17 mouse cellular contexts compared by ENCODE assay signal in genomic region chr9:43787591-43787990, GRCm38 (mm10). TPM values are rescaled to one million over a fixed set of nuclear protein-coding genes. Genes with fewer than 3 reads are reported as not detected.
DNase-seq lines count a peak whose midpoint lies in the region; ATAC-seq lines count a peak whose summit lies in the region.
"Had no signal": no experiment of that assay in that cellular context is flagged by ENCODE, and none has a peak within 500 bp of the region (broad histone marks: within the 10 kb centered on the region; RNA-seq: fewer than 3 reads in every experiment).

No protein-coding gene starts in this region.

- no peak overlapping the region for H3K4me2 ChIP-seq in forebrain, embryonic 12.5 days
- H3K4me2 ChIP-seq in forebrain, embryonic 14.5 days (ENCODE audit: low read length), result no peak overlapping the region
- no peak overlapping the region for H3K4me2 ChIP-seq in liver, embryonic 11.5 days
- H3K4me2 ChIP-seq: heart, embryonic 13.5 days; hindbrain, embryonic 12.5 days; limb, embryonic 12.5 days had no signal

- no peaks in the 10 kb centered on the region for H3K27me3 ChIP-seq in forebrain, embryonic 12.5 days
- H3K27me3 ChIP-seq in forebrain, embryonic 14.5 days (replicated peaks; ENCODE audit: control insufficient read depth, insufficient read depth, low read length), result no peaks in the 10 kb centered on the region
- no peaks in the 10 kb centered on the region for H3K27me3 ChIP-seq in liver, embryonic 11.5 days (replicated peaks; ENCODE audit: control insufficient read depth, insufficient read depth, low read length)
- H3K27me3 ChIP-seq: heart, embryonic 13.5 days; hindbrain, embryonic 12.5 days; limb, embryonic 12.5 days had no signal

- no peak for DNase-seq in forebrain, embryonic 14.5 days (ENCODE audit: low spot score)
- DNase-seq in kidney, postnatal 10 days, result peak; percentile 23
- DNase-seq in kidney, adult 11 months, result no peak
- peak; percentile 53 to 68 for DNase-seq in urinary bladder, postnatal 36 days (ENCODE audit: low spot score in 2 of 2)
- no peak for DNase-seq in urinary bladder, postnatal 4 days (ENCODE audit: low spot score in 2 of 2)
- no peak for DNase-seq in liver, embryonic 11.5 days (ENCODE audit: low spot score)
- DNase-seq in thymus, postnatal 25 days, result no peak
- DNase-seq: adrenal gland, adult 8-10 months; cerebellum, postnatal 14 days; right cerebral cortex, postnatal 25 days; thymus, postnatal 14 days had no signal

- 85% methylated on average over 4 of the region's 4 CpGs for WGBS in forebrain, embryonic 12.5 days
- WGBS in forebrain, embryonic 14.5 days, result 73% methylated on average over 4 of the region's 4 CpGs
- WGBS in liver, embryonic 11.5 days, result 67% methylated on average over 4 of the region's 4 CpGs

- no peak for ATAC-seq in forebrain, embryonic 12.5 days (ENCODE audit: low FRiP score)
- ATAC-seq in forebrain, embryonic 14.5 days, result no peak
- no peak for ATAC-seq in liver, embryonic 11.5 days (replicated peaks; ENCODE audit: low FRiP score)

- H3K27ac ChIP-seq in forebrain, embryonic 12.5 days, result 0 out of 2 replicates have a peak overlapping the region, but pooled peaks have one; percentile 19
- no peak overlapping the region for H3K27ac ChIP-seq in forebrain, embryonic 14.5 days (ENCODE audit: low read depth, low read length)
- no peak overlapping the region for H3K27ac ChIP-seq in liver, embryonic 11.5 days (ENCODE audit: low read depth, low read length)
- H3K27ac ChIP-seq: heart, embryonic 13.5 days; kidney, postnatal 0 days; limb, embryonic 12.5 days; macrophage had no signal

- H3K9ac ChIP-seq in forebrain, embryonic 12.5 days, result no peak overlapping the region
- H3K9ac ChIP-seq in forebrain, embryonic 14.5 days (ENCODE audit: low read length), result no peak overlapping the region
- no peak overlapping the region for H3K9ac ChIP-seq in liver, embryonic 11.5 days (ENCODE audit: low read depth, low read length)
- H3K9ac ChIP-seq: heart, embryonic 13.5 days; hindbrain, embryonic 12.5 days; limb, embryonic 12.5 days had no signal

- H3K4me1 ChIP-seq in forebrain, embryonic 12.5 days, result peaks cover 44% of the 10 kb centered on the region
- peaks cover 3% of the 10 kb centered on the region; the same call in 1 of the 2 replicates for H3K4me1 ChIP-seq in forebrain, embryonic 14.5 days (ENCODE audit: control insufficient read depth, insufficient read depth, low read length)
- 0 out of 2 replicates have a peak, but pooled peaks cover 2% of the 10 kb centered on the region for H3K4me1 ChIP-seq in liver, embryonic 11.5 days (replicated peaks; ENCODE audit: control insufficient read depth, insufficient read depth, low read length)

- H3K4me3 ChIP-seq in forebrain, embryonic 12.5 days (replicated peaks), result no peak overlapping the region
- H3K4me3 ChIP-seq in forebrain, embryonic 14.5 days (ENCODE audit: low read depth, low read length), result no peak overlapping the region
- H3K4me3 ChIP-seq in liver, embryonic 11.5 days (ENCODE audit: low read depth, low read length), result no peak overlapping the region
- H3K4me3 ChIP-seq: heart, embryonic 13.5 days; hindbrain, embryonic 12.5 days; limb, embryonic 12.5 days had no signal

- H3K36me3 ChIP-seq in forebrain, embryonic 12.5 days (replicated peaks), result peaks cover 18% of the 10 kb centered on the region
- H3K36me3 ChIP-seq in forebrain, embryonic 14.5 days (ENCODE audit: control insufficient read depth, insufficient read depth, low read length), result peaks cover 11% of the 10 kb centered on the region
- H3K36me3 ChIP-seq in liver, embryonic 11.5 days (ENCODE audit: control insufficient read depth, insufficient read depth, low read length), result no peaks in the 10 kb centered on the region
- H3K36me3 ChIP-seq: heart, embryonic 13.5 days had no signal

- no peaks in the 10 kb centered on the region for H3K9me3 ChIP-seq in forebrain, embryonic 12.5 days
- no peaks in the 10 kb centered on the region for H3K9me3 ChIP-seq in forebrain, embryonic 14.5 days (replicated peaks; ENCODE audit: control insufficient read depth, low read length)
- no peaks in the 10 kb centered on the region for H3K9me3 ChIP-seq in liver, embryonic 11.5 days (ENCODE audit: control insufficient read depth, low read length)
- H3K9me3 ChIP-seq: heart, embryonic 13.5 days; hindbrain, embryonic 12.5 days; limb, embryonic 12.5 days had no signal

RNA-seq across cellular contexts. Expression of gene Nectin1, which starts 43.8 kb away (rescaled TPM):
- polyA plus RNA-seq in forebrain, embryonic 12.5 days (2016; fragmentation: Nextera tagmentation; extraction: Ambion mirVana), result 11.4 and 12.1 TPM in 2 replicates
- polyA plus RNA-seq in forebrain, embryonic 14.5 days (2014; fragmentation: Nextera tagmentation; extraction: Ambion mirVana), result 8.5 and 10.8 TPM in 2 replicates
- 2.4 and 2.6 TPM in 2 replicates for polyA plus RNA-seq in liver, embryonic 11.5 days (2014; fragmentation: Nextera tagmentation; extraction: Ambion mirVana)

Comparison
In these comparisons a context has a peak if more than half of its experiments do, and no peak if none do; other contexts are left out.
1. DNase-seq: peak in kidney, postnatal 10 days (single experiment) and urinary bladder, postnatal 36 days (2 of 2); none in forebrain, embryonic 14.5 days (single experiment), kidney, adult 11 months (single experiment), urinary bladder, postnatal 4 days (0 of 2), liver, embryonic 11.5 days (single experiment) and thymus, postnatal 25 days (single experiment).